Mouse (Mus musculus) CH12.LX (cell line): ENCODE results near the gene Defb7. TPM values are rescaled to one million over a fixed set of nuclear protein-coding genes. Genes with fewer than 3 reads are reported as not detected.

ENCODE experiments used
- DNase-seq: peaks from one replicate; pipeline ENCODE4 v3.0.0-alpha.2; 2013; ENCODE audit errors: extremely low read depth
- H3K27ac ChIP-seq: 2 replicates; pipeline ENCODE4 v1.5.1; 2012; ENCODE audit warnings: low read depth, mild to moderate bottlenecking, control low read depth, moderate library complexity; ENCODE audit not compliant: insufficient read depth
- H3K27me3 ChIP-seq: replicated peaks from 2 replicates; pipeline ENCODE3; 2012; ENCODE audit warnings: inconsistent platforms
- H3K36me3 ChIP-seq, 2 experiments: replicated peaks in 1 of 2; 2 replicates each; pipeline versions ENCODE3 to v1.6.1; 2012; ENCODE audit warnings: inconsistent platforms in 1 of 2, low read length in 1 of 2, mild to moderate bottlenecking in 1 of 2, mixed read lengths in 1 of 2, moderate library complexity in 1 of 2; ENCODE audit not compliant: control insufficient read depth in 1 of 2, insufficient read depth in 1 of 2
- H3K4me1 ChIP-seq, 2 experiments: 2 replicates each; pipeline ENCODE4 v1.6.1; 2012; ENCODE audit warnings: inconsistent platforms in 1 of 2, moderate library complexity in 1 of 2; ENCODE audit not compliant: insufficient read depth in 2 of 2, control insufficient read depth in 1 of 2
- H3K4me2 ChIP-seq: 2 replicates; pipeline ENCODE4 v1.6.1; 2012; ENCODE audit warnings: low read depth, mild to moderate bottlenecking, control low read depth; ENCODE audit not compliant: poor library complexity, insufficient read depth, severe bottlenecking
- H3K4me3 ChIP-seq, 3 experiments: fragments of 150-350 bp in 1 of 3; sonication (generic) in 1 of 3; replicated peaks in 1 of 3; 2 replicates each; pipeline versions ENCODE3 to v1.5.1; 2011 to 2012; ENCODE audit warnings: low read depth in 2 of 3, low read length in 2 of 3, mild to moderate bottlenecking in 2 of 3, moderate library complexity in 2 of 3, control low read depth in 1 of 3, improper control_type of control experiment in 1 of 3, inconsistent platforms in 1 of 3, mixed read lengths in 1 of 3; ENCODE audit not compliant: poor library complexity in 1 of 3
- H3K79me2 ChIP-seq: replicated peaks from 2 replicates; pipeline ENCODE4 v1.6.1; 2012; ENCODE audit warnings: mild to moderate bottlenecking, moderate library complexity; ENCODE audit not compliant: control insufficient read depth, poor library complexity, insufficient read depth, severe bottlenecking; ENCODE audit errors: extremely low read depth
- H3K9ac ChIP-seq: 2 replicates; pipeline ENCODE4 v1.6.1; 2012; ENCODE audit warnings: low read depth, mild to moderate bottlenecking, control low read depth, moderate library complexity; ENCODE audit not compliant: insufficient read depth
- H3K9me3 ChIP-seq: replicated peaks from 2 replicates; pipeline ENCODE3; 2012; ENCODE audit warnings: low read length, inconsistent platforms, mixed read lengths
- BHLHE40 ChIP-seq: IDR thresholded peaks from 2 replicates; pipeline ENCODE4 v1.6.1; 2011; ENCODE audit warnings: mild to moderate bottlenecking, low read depth, low read length, improper control_type of control experiment
- CHD1 ChIP-seq: IDR thresholded peaks from 2 replicates; pipeline ENCODE4 v1.6.1; 2012; ENCODE audit warnings: low read depth, low read length, improper control_type of control experiment, inconsistent platforms
- CHD2 ChIP-seq: IDR thresholded peaks from 2 replicates; pipeline ENCODE4 v1.6.1; 2011; ENCODE audit warnings: low read length, improper control_type of control experiment
- CTCF ChIP-seq, 2 experiments: IDR thresholded peaks in 1 of 2; conservative IDR thresholded peaks in 1 of 2; 2 replicates each; pipeline ENCODE4 v1.5.1; 2011 to 2012; ENCODE audit warnings: low read depth in 2 of 2, low read length in 2 of 2, improper control_type of control experiment in 1 of 2, inconsistent platforms in 1 of 2, mild to moderate bottlenecking in 1 of 2, moderate library complexity in 1 of 2
- E2F4 ChIP-seq: IDR thresholded peaks from 2 replicates; pipeline ENCODE4 v1.6.1; 2011; ENCODE audit warnings: low read depth, low read length, improper control_type of control experiment; ENCODE audit not compliant: insufficient replicate concordance
- ELF1 ChIP-seq: IDR thresholded peaks from 2 replicates; pipeline ENCODE4 v1.6.1; 2014; ENCODE audit warnings: low read depth, mild to moderate bottlenecking, inconsistent platforms, low read length, improper control_type of control experiment
- EP300 ChIP-seq: IDR thresholded peaks from 2 replicates; pipeline ENCODE4 v1.6.1; 2011; ENCODE audit warnings: low read length, improper control_type of control experiment
- HCFC1 ChIP-seq: IDR thresholded peaks from 2 replicates; pipeline ENCODE4 v1.6.1; 2012; ENCODE audit warnings: low read depth, mild to moderate bottlenecking, inconsistent platforms, low read length, improper control_type of control experiment
- JUN ChIP-seq: IDR thresholded peaks from 2 replicates; pipeline ENCODE4 v1.6.1; 2011; ENCODE audit warnings: low read depth, mild to moderate bottlenecking, low read length, improper control_type of control experiment, moderate library complexity; ENCODE audit not compliant: insufficient read depth
- MAFK ChIP-seq: IDR thresholded peaks from 2 replicates; pipeline ENCODE4 v1.6.1; 2011; ENCODE audit warnings: low read length, improper control_type of control experiment; ENCODE audit not compliant: insufficient replicate concordance
- MAX ChIP-seq: IDR thresholded peaks from 2 replicates; pipeline ENCODE4 v1.6.1; 2011; ENCODE audit warnings: low read length, improper control_type of control experiment
- MAZ ChIP-seq: IDR thresholded peaks from 2 replicates; pipeline ENCODE4 v1.6.1; 2012; ENCODE audit warnings: low read depth, mild to moderate bottlenecking, inconsistent platforms, low read length, improper control_type of control experiment, moderate library complexity
- MXI1 ChIP-seq: IDR thresholded peaks from 2 replicates; pipeline ENCODE4 v1.6.1; 2011; ENCODE audit warnings: mild to moderate bottlenecking, low read depth, low read length, improper control_type of control experiment
- MYC ChIP-seq: IDR thresholded peaks from 2 replicates; pipeline ENCODE4 v1.6.1; 2011; ENCODE audit warnings: low read depth, mild to moderate bottlenecking, improper control_type of control experiment, low read length
- NELFE ChIP-seq: IDR thresholded peaks from 2 replicates; pipeline ENCODE4 v1.6.1; 2011; ENCODE audit warnings: low read depth, low read length, improper control_type of control experiment
- NRF1 ChIP-seq: IDR thresholded peaks from 2 replicates; pipeline ENCODE4 v1.6.1; 2014; ENCODE audit warnings: low read depth, mild to moderate bottlenecking, inconsistent platforms, low read length, improper control_type of control experiment, moderate library complexity
- PAX5 ChIP-seq: IDR thresholded peaks from 2 replicates; pipeline ENCODE4 v1.6.1; 2012; ENCODE audit warnings: low read length, inconsistent platforms, mixed read lengths
- POLR2A ChIP-seq: IDR thresholded peaks from 2 replicates; pipeline ENCODE4 v1.6.1; 2011; ENCODE audit warnings: low read depth, mild to moderate bottlenecking, improper control_type of control experiment, low read length
- POLR2AphosphoS2 ChIP-seq: IDR thresholded peaks from 2 replicates; pipeline ENCODE4 v1.6.1; 2011; ENCODE audit warnings: low read depth, low read length, improper control_type of control experiment
- RAD21 ChIP-seq: IDR thresholded peaks from 2 replicates; pipeline ENCODE4 v1.6.1; 2011; ENCODE audit warnings: low read depth, mild to moderate bottlenecking, low read length, improper control_type of control experiment, moderate library complexity
- RCOR1 ChIP-seq: conservative IDR thresholded peaks from 2 replicates; pipeline ENCODE4 v1.6.1; 2012; ENCODE audit warnings: low read depth, mild to moderate bottlenecking, inconsistent platforms, low read length, improper control_type of control experiment
- SMC3 ChIP-seq: IDR thresholded peaks from 2 replicates; pipeline ENCODE4 v1.6.1; 2011; ENCODE audit warnings: low read depth, low read length, improper control_type of control experiment
- TBP ChIP-seq: conservative IDR thresholded peaks from 2 replicates; pipeline ENCODE4 v1.6.1; 2011; ENCODE audit warnings: low read depth, low read length, improper control_type of control experiment
- TCF12 ChIP-seq: IDR thresholded peaks from 2 replicates; pipeline ENCODE4 v1.6.1; 2014; ENCODE audit warnings: low read depth, mild to moderate bottlenecking, inconsistent platforms, low read length, improper control_type of control experiment
- UBTF ChIP-seq: IDR thresholded peaks from 2 replicates; pipeline ENCODE4 v1.6.1; 2012; ENCODE audit warnings: low read depth, mild to moderate bottlenecking, inconsistent platforms, low read length, improper control_type of control experiment, moderate library complexity
- USF2 ChIP-seq: conservative IDR thresholded peaks from 2 replicates; pipeline ENCODE4 v1.6.1; 2011; ENCODE audit warnings: low read depth, low read length, improper control_type of control experiment
- ZKSCAN1 ChIP-seq: IDR thresholded peaks from 2 replicates; pipeline ENCODE4 v1.6.1; 2012; ENCODE audit warnings: low read depth, inconsistent platforms, low read length, improper control_type of control experiment, borderline replicate concordance
- ZNF384 ChIP-seq: IDR thresholded peaks from 2 replicates; pipeline ENCODE4 v1.6.1; 2012; ENCODE audit warnings: low read depth, low read length, improper control_type of control experiment, inconsistent platforms
- dilution Hi-C: fragments of 300-500 bp; cut with MboI; formaldehyde crosslinking; loops from 2 replicates; pipeline ENCODE4 v1.14.3; 2020; ENCODE audit warnings: low sequenced_read_pairs; ENCODE audit not compliant: extremely low pct_unique_long_range_greater_than_20kb, extremely low pct_ligation_motif_present
- in situ Hi-C: fragments of 300-500 bp; cut with MboI; formaldehyde crosslinking; loops from 3 replicates; pipeline ENCODE4 v1.14.3; 2019; ENCODE audit warnings: low sequenced_read_pairs, low pct_ligation_motif_present, low pct_unique_long_range_greater_than_20kb, mixed read lengths
- polyA plus RNA-seq: library from polyadenylated mRNA; unstranded; fragments of >175 nt; gene quantifications from 2 replicates; pipeline ENCODE4 v1.2.1, GENCODE M21; 2012; ENCODE audit warnings: low read depth; ENCODE audit not compliant: insufficient read length
- total RNA-seq, 2 experiments: library from RNA; depleted of rRNA; stranded (reverse); fragments of 300-350 nt in 1 of 2; fragments of >200 nt in 1 of 2; gene quantifications; 2 replicates each; pipeline ENCODE4 v1.2.3; 2012 to 2014

Gene Defb7
- not detected in 2 replicates for total RNA-seq (2012; rRNA removed)
- total RNA-seq (2014; rRNA removed) = not detected in 2 replicates
- not detected in 2 replicates for polyA plus RNA-seq

- no peak within 1 kb of the TSS for H3K4me3 ChIP-seq
- H3K27ac ChIP-seq = no peak within 1 kb of the TSS
- in situ Hi-C loops = no loop called here
- no peaks in the 10 kb centered on the region for H3K79me2 ChIP-seq
- TF ChIP-seq TCF12 = no peak
- TF ChIP-seq PAX5 = no peak
- no peak for TF ChIP-seq E2F4
- no peak for TF ChIP-seq SMC3
- no peak for TF ChIP-seq HCFC1
- TF ChIP-seq CHD2 = no peak
- TF ChIP-seq UBTF = no peak
- no peak for TF ChIP-seq MYC
- TF ChIP-seq USF2 = no peak
- no peak for TF ChIP-seq TBP
- TF ChIP-seq ELF1 = no peak
- no peak for TF ChIP-seq POLR2AphosphoS2
- no peak for TF ChIP-seq MXI1
- TF ChIP-seq POLR2A = no peak
- TF ChIP-seq MAZ = no peak
- TF ChIP-seq, all 38 proteins: peak for 0
- dilution Hi-C loops = no loop called here
- no peak for DNase-seq
- Histone ChIP-seq H3K9ac (no peak within 1 kb of the TSS), H3K4me2 (no peak within 1 kb of the TSS), H3K4me1 (no peaks in the 10 kb centered on the region), H3K27me3 (peaks cover 11% of the 10 kb centered on the region), H3K36me3 (no peaks in the 10 kb centered on the region), H3K9me3 (no peaks in the 10 kb centered on the region)
Measured at GRCm38 (mm10) chr8:19494797-19495196, at the start of gene Defb7. Defb7 (plus strand) TSS chr8:19495097.

GRCm38 (mm10) chr8:19446378-19446777, 48.5 kb upstream of the Defb7 start:
- H3K4me1 ChIP-seq = no peaks in the 10 kb centered on the region
- H3K4me3 ChIP-seq = no peak overlapping the region
- H3K27ac ChIP-seq = no peak overlapping the region
- TF ChIP-seq POLR2AphosphoS2 (no peak), NELFE (no peak), CTCF (conservative IDR thresholded peaks at IDR 0.05 in 1 of 2, IDR thresholded peaks at IDR 0.05 in 1 of 2; ENCODE audit: low read depth in 2 of 2, low read length in 2 of 2) (no peak), EP300 (no peak), USF2 (no peak), RAD21 (no peak), ZNF384 (no peak), CHD1 (no peak), MAFK (no peak), NRF1 (no peak), MAX (no peak), BHLHE40 (no peak), SMC3 (no peak), ZKSCAN1 (no peak), RCOR1 (no peak), JUN (no peak)
- TF ChIP-seq, all 38 proteins: peak for 0
- dilution Hi-C loops (no loop called here), in situ Hi-C loops (no loop called here)
- Histone ChIP-seq H3K27me3 (peaks cover 21% of the 10 kb centered on the region), H3K9me3 (no peaks in the 10 kb centered on the region), H3K4me2 (no peak overlapping the region), H3K36me3 (no peaks in the 10 kb centered on the region), H3K9ac (no peak overlapping the region), H3K79me2 (no peaks in the 10 kb centered on the region)
- DNase-seq = no peak
